Mouse (Mus musculus) olfactory bulb, adult 2 months (tissue): ENCODE results near the gene Gm42742.

ENCODE experiments used
- CTCF ChIP-seq: fragments of 200-500 bp; IDR thresholded peaks from 2 replicates; pipeline ENCODE4 v1.5.1; 2012; ENCODE audit warnings: low read depth, mild to moderate bottlenecking, low read length, moderate library complexity; ENCODE audit not compliant: insufficient read depth
- POLR2A ChIP-seq: fragments of 200-500 bp; IDR thresholded peaks from 2 replicates; pipeline ENCODE4 v1.6.1; 2012; ENCODE audit warnings: mild to moderate bottlenecking, low read depth, low read length, moderate library complexity; ENCODE audit not compliant: insufficient read depth

DNA sequence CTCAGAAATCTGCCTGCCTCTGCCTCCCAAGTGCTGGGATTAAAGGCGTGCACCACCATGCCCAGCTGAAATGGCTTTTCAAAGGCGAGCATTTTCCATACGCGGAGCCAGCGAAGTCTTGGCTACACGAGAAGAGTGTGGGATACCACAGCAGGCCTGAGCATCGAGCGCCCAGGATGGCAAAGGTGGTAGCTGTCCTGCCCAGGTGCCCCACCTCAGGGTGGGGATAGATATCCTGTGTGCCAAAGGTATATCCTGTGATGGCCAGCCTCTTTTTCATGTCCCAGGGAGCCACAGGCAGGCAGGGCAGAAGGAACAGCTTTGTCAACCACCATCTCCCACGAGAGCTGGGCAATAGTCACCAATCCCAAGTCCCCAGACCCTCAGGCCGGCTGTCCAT, 8.1 kb downstream of the Gm42742 start:
- TF ChIP-seq CTCF (no peak), POLR2A (no peak)
